Comparison of ENCODE assay signal across 8 mouse cellular contexts in the genomic region with DNA sequence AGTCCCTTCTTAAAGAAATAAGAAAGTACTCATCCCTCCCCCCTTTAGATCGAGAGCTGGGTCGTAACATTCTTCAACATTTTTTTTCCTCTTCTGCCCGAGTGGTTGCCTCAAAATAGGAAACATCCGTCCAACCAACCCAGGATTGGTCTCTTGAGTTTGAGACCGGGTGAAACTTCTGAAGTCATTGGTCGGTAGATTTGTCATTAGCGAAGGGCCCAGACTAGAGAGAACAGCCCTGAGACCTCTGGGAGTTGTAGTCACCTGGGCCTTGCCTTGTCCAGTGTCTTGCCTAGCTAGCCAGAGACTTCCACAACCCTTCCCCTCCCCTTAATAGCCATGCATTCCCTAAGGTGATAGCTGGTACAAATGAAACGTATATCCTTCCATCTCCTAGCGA. TPM values are rescaled to one million over a fixed set of nuclear protein-coding genes. Genes with fewer than 3 reads are reported as not detected.
DNase-seq lines count a peak whose midpoint lies in the region; ATAC-seq and TF ChIP-seq lines count a peak whose summit lies in the region.

No protein-coding gene starts in this region.

- peaks cover 2% of the 10 kb centered on the region for H3K36me3 ChIP-seq in ES-Bruce4 (ENCODE audit: control insufficient read depth, insufficient read depth, low read length, poor library complexity, severe bottlenecking)
- no peaks in the 10 kb centered on the region for H3K36me3 ChIP-seq in forebrain, embryonic 11.5 days (ENCODE audit: control insufficient read depth, insufficient read depth, low read length)
- H3K36me3 ChIP-seq in heart, postnatal 0 days (replicated peaks; ENCODE audit: control insufficient read depth, insufficient read depth, low read length) = peaks cover 5% of the 10 kb centered on the region
- H3K36me3 ChIP-seq in neural tube, embryonic 14.5 days (ENCODE audit: control insufficient read depth, insufficient read depth, low read length) = no peaks in the 10 kb centered on the region

- TF ChIP-seq POLR2A in ES-Bruce4 (IDR thresholded peaks at IDR 0.05; ENCODE audit: insufficient read depth, low read length) = no peak

- WGBS in forebrain, embryonic 11.5 days = 20% methylated on average over 9 of the region's 9 CpGs
- 14% methylated on average over 9 of the region's 9 CpGs for WGBS in heart, postnatal 0 days
- 20% methylated on average over 9 of the region's 9 CpGs for WGBS in neural tube, embryonic 14.5 days

- no peaks in the 10 kb centered on the region for H3K4me1 ChIP-seq in ES-Bruce4 (ENCODE audit: control insufficient read depth, insufficient read depth, low read length)
- no peaks in the 10 kb centered on the region for H3K4me1 ChIP-seq in forebrain, embryonic 11.5 days (replicated peaks; ENCODE audit: control insufficient read depth, insufficient read depth, low read length)
- no peaks in the 10 kb centered on the region for H3K4me1 ChIP-seq in heart, postnatal 0 days (ENCODE audit: control insufficient read depth, insufficient read depth)
- no peaks in the 10 kb centered on the region for H3K4me1 ChIP-seq in neural tube, embryonic 14.5 days (ENCODE audit: control insufficient read depth, insufficient read depth, low read length)

- TF ChIP-seq CTCF in ES-Bruce4 (IDR thresholded peaks at IDR 0.05; ENCODE audit: low read depth, low read length) = no peak
- no peak for TF ChIP-seq CTCF in heart, postnatal 0 days (IDR thresholded peaks at IDR 0.05; ENCODE audit: low read depth)

- no peak overlapping the region for H3K27ac ChIP-seq in ES-Bruce4 (ENCODE audit: insufficient read depth, low read length)
- H3K27ac ChIP-seq in forebrain, embryonic 11.5 days (ENCODE audit: low read depth, low read length) = no peak overlapping the region
- H3K27ac ChIP-seq in heart, postnatal 0 days (ENCODE audit: low read depth) = peak overlapping the region; percentile 96
- H3K27ac ChIP-seq in neural tube, embryonic 14.5 days (ENCODE audit: low read depth, low read length) = no peak overlapping the region

- H3K9me3 ChIP-seq in ES-Bruce4 (replicated peaks; ENCODE audit: control insufficient read depth, insufficient read depth, low read length, poor library complexity, severe bottlenecking) = no peaks in the 10 kb centered on the region
- no peaks in the 10 kb centered on the region for H3K9me3 ChIP-seq in forebrain, embryonic 11.5 days (ENCODE audit: control insufficient read depth, low read length)
- no peaks in the 10 kb centered on the region for H3K9me3 ChIP-seq in heart, postnatal 0 days (replicated peaks; ENCODE audit: control insufficient read depth, low read length)
- no peaks in the 10 kb centered on the region for H3K9me3 ChIP-seq in neural tube, embryonic 14.5 days (ENCODE audit: control insufficient read depth, low read length)

- TF ChIP-seq EP300 in ES-Bruce4 (IDR thresholded peaks at IDR 0.05; ENCODE audit: insufficient read depth, low read depth, low read length) = no peak
- no peak for TF ChIP-seq EP300 in heart, postnatal 0 days (IDR thresholded peaks at IDR 0.05; ENCODE audit: low read depth)

- no peaks in the 10 kb centered on the region for H3K27me3 ChIP-seq in ES-Bruce4 (ENCODE audit: control insufficient read depth, insufficient read depth, low read length, poor library complexity, severe bottlenecking)
- no peaks in the 10 kb centered on the region for H3K27me3 ChIP-seq in forebrain, embryonic 11.5 days (ENCODE audit: control insufficient read depth, insufficient read depth, low read length)
- H3K27me3 ChIP-seq in heart, postnatal 0 days (ENCODE audit: control insufficient read depth, insufficient read depth, low read length) = no peaks in the 10 kb centered on the region
- H3K27me3 ChIP-seq in neural tube, embryonic 14.5 days (ENCODE audit: control insufficient read depth, insufficient read depth, low read length) = no peaks in the 10 kb centered on the region

- peak; percentile 74 for ATAC-seq in forebrain, embryonic 11.5 days (replicated peaks; ENCODE audit: low FRiP score)
- peak; percentile 49 for ATAC-seq in heart, postnatal 0 days (ENCODE audit: insufficient read depth, low read depth)
- peak; percentile 36; the same call in 1 of the 2 replicates for ATAC-seq in neural tube, embryonic 14.5 days (ENCODE audit: low read depth)

- H3K4me2 ChIP-seq in forebrain, embryonic 11.5 days (ENCODE audit: low read depth, low read length, severe bottlenecking) = peak overlapping the region; percentile 56
- peak overlapping the region; percentile 91 for H3K4me2 ChIP-seq in heart, postnatal 0 days (ENCODE audit: low read depth, low read length)
- H3K4me2 ChIP-seq in neural tube, embryonic 14.5 days (ENCODE audit: low read depth, low read length) = peak overlapping the region; percentile 69

- peak; percentile 56 for DNase-seq in c-Kit-positive CD71-negative TER-119-negative erythroid progenitor cells, embryonic 14.5 days (ENCODE audit: low read depth)
- DNase-seq in forebrain, embryonic 11.5 days (ENCODE audit: low spot score) = peak; percentile 66
- peak; percentile 83 for DNase-seq in heart, postnatal 0 days (ENCODE audit: low spot score)
- peak; percentile 70 to 90 for DNase-seq in kidney, postnatal 36 days
- peak; percentile 75 to 80 for DNase-seq in lung, adult 18-20 months
- DNase-seq in thymus, adult 18-20 months = peak; percentile 21 to 42

- H3K4me3 ChIP-seq in ES-Bruce4 (ENCODE audit: low read depth, low read length) = peak overlapping the region; percentile 85; the same call in 1 of the 2 replicates
- peak overlapping the region; percentile 45 for H3K4me3 ChIP-seq in forebrain, embryonic 11.5 days (ENCODE audit: low read depth, low read length)
- peak overlapping the region; percentile 62 for H3K4me3 ChIP-seq in heart, postnatal 0 days (ENCODE audit: low read depth, low read length)
- peak overlapping the region; percentile 48 for H3K4me3 ChIP-seq in neural tube, embryonic 14.5 days (ENCODE audit: low read depth, low read length)

- H3K9ac ChIP-seq in ES-Bruce4 (ENCODE audit: low read depth, poor library complexity, severe bottlenecking) = peak overlapping the region; percentile 81; the same call in 1 of the 2 replicates
- H3K9ac ChIP-seq in forebrain, embryonic 11.5 days (ENCODE audit: low read length) = peak overlapping the region; percentile 47; the same call in 1 of the 2 replicates
- peak overlapping the region; percentile 59; the same call in 1 of the 2 replicates for H3K9ac ChIP-seq in heart, postnatal 0 days (replicated peaks; ENCODE audit: low read depth, low read length)
- peak overlapping the region; percentile 65; the same call in 1 of the 2 replicates for H3K9ac ChIP-seq in neural tube, embryonic 14.5 days (replicated peaks; ENCODE audit: low read depth, low read length)

RNA-seq across cellular contexts. Expression of gene Msl3, which starts 1.3 kb away (rescaled TPM):
- polyA plus RNA-seq in ES-Bruce4 (2011; ENCODE audit: insufficient read depth, insufficient read length, low read depth, missing spikeins) = 13.9 and 14.0 TPM in 2 replicates
- polyA plus RNA-seq in forebrain, embryonic 11.5 days (2014; fragmentation: Nextera tagmentation; extraction: Ambion mirVana) = 32.2 and 38.4 TPM in 2 replicates
- total RNA-seq in heart, postnatal 0 days (2014; rRNA removed; ENCODE audit: low replicate concordance) = 48.5 and 53.4 TPM in 2 replicates
- polyA plus RNA-seq in heart, postnatal 0 days (2015; fragmentation: Nextera tagmentation; extraction: Ambion mirVana) = 31.7 and 35.5 TPM in 2 replicates
- 19.1 and 23.3 TPM in 2 replicates for polyA plus RNA-seq in neural tube, embryonic 14.5 days (2014; fragmentation: Nextera tagmentation; extraction: Ambion mirVana)

Comparison
In these comparisons a context has a peak if more than half of its experiments do, and no peak if none do; other contexts are left out.
1. DNase-seq: peak in every context shown above with its lines; median percentile 83 in heart, postnatal 0 days; 80 in kidney, postnatal 36 days; 78 in lung, adult 18-20 months; 66 in forebrain, embryonic 11.5 days; 56 in c-Kit-positive CD71-negative TER-119-negative erythroid progenitor cells, embryonic 14.5 days; 32 in thymus, adult 18-20 months.